Mouse (Mus musculus) right cerebral cortex, adult 2 months (tissue): ENCODE data around the gene Rilpl1.
A peak's percentile ranks its signal among the peaks of the same experiment; 100 is the strongest.
"Not testable (repeated sequence)": the region's sequence is repeated elsewhere in the genome, so short reads cannot be mapped to it uniquely, and the experiment has no call there.

Source experiments
- DNase-seq, 2 experiments: peaks; one replicate each; pipeline ENCODE4 v3.0.0; 2021 to 2022; ENCODE audit warnings: low spot score in 2 of 2

Rilpl1 gene

DNA sequence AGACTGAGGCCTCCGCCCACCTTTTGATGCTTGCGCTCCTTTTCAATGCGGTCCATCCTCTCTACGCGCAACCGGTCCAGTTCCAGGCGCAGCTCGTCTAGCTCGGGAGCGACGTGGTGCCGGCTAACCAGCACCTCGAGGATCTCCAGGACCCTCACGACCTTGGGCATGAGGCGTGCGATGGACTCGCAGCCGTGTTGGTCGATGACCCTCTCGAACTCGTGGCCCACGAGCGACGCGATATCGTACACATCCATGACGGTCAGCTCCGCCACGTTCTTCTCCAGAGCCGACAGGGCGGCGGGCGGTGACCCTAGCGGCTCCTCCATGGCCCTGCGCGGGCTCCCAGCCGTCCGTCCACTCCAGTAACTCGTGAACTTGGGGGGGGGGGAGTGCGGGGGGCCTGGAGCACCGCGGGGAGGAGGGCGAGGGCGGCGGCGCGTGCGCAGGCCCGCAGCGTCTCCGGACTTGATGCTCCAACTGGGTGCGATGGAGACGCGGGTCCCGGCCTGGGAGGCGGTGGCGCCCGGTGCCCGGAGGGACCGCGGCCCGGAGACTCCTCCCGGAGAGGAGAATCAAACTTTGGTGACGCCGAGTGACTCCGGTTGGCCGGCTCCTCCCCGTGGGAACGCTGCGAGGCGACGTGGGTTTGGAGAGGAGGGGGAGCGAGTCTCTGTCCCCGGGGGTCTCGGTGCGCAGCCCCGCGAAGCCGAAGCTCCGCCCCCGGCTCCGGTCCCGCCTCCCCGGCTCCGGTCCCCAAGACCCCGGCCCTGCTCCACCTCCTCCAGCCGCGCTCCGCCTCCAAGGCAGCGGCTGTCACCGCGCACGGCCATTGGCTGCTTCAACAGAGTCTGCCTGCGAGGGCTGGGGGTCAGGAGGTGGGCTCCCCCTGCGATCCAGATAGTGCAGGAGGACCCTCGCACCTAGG lies at the start of gene Rilpl1:
TSS of gene Rilpl1 (minus strand) at position 737 of the 928 bp plus-strand sequence.
- peak; percentile 75 to 76 for DNase-seq

DNA sequence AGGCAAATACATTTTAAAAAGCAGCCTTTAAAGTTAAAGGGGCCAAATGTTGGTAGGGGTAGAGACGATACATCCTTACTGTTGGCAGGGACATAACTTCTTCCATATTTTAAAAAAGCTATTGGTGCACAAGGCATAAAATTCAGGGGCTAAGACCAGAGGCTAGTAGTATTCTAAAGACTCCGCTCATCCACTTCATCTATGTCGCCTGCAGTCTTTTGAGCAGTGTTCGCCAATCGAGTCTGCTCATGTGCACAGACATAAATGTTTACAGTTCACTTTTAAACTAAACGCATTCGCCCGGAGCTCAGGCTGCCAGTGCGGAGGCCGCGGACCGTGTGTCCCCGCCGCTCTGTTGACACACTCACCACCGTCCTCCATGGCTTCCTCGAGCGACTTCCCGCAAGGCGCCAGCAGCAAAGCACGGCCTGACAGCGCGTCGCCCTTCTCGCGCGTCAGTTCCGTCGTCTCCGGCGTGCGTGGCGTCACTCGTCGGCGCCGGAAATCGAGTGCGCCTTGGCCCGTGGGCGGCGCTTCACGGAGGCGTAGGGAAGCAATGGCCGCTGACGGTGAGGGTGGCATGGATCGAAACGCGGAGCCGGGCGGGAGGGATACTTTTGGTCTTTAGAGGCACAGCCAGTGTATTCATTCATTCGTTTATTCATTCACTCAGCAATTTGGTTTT lies 47.6 kb upstream of the Rilpl1 start, which contains the start of the genes Eif2b1 and Gtf2h3:
TSS of gene Eif2b1 (minus strand) at position 499 of the 685 bp plus-strand sequence.
TSS of gene Gtf2h3 (plus strand) at position 508 of the 685 bp plus-strand sequence.
- DNase-seq: peak; percentile 94 to 97

- no peak for DNase-seq
These were observed 44.3 kb upstream of the Rilpl1 start for GRCm38 (mm10) chr5:124575467-124575866.

GRCm38 (mm10) chr5:124571068-124571467 lies 39.9 kb upstream of the Rilpl1 start:
- DNase-seq: peak; percentile 67 to 72

GRCm38 (mm10) chr5:124555145-124555544 lies 24.0 kb upstream of the Rilpl1 start:
- DNase-seq: no peak

GRCm38 (mm10) chr5:124553607-124554006 lies 22.4 kb upstream of the Rilpl1 start:
- DNase-seq: no peak

DNA sequence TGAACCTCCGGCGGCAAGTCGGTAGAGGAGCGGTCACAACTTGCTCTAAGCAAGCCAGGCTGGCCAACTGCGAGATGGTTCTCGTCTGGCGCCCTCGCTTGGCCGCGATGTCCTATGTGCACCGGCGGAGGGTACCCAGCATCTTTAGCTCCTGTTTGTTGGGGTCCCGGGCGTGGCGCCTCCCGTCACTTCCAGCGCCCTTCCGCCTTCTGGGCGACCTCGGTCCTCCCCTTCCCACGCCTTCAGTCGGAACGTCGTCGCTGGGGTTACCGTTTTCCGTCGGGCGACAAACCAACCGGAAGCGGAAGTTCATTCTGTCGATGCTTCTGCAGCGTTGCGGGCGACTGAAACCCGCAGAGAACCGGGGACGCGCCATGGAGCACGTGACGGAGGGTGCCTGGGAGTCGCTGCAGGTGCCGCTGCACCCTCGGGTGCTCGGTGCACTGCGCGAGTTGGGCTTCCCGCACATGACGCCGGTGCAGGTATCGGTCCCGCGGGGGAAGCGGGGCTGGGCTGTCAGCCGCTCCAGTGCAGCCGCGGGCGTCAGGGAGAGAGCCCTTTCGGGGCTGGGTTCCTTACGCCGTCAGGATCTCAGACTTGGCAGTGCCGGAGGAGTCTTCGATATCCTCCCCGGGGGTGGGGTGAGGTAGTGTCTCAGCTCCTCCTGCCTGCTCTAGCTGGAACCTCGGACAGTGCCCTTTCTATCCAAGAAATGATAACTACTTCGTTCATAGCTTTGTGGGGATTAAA lies 21.5 kb upstream of the Rilpl1 start, which contains the start of gene Ddx55:
TSS of gene Ddx55 (plus strand) at position 307 of the 750 bp plus-strand sequence.
- peak; percentile 90 to 94 for DNase-seq

- no peak for DNase-seq
These were observed 20.9 kb upstream of the Rilpl1 start for GRCm38 (mm10) chr5:124552094-124552472.

DNA sequence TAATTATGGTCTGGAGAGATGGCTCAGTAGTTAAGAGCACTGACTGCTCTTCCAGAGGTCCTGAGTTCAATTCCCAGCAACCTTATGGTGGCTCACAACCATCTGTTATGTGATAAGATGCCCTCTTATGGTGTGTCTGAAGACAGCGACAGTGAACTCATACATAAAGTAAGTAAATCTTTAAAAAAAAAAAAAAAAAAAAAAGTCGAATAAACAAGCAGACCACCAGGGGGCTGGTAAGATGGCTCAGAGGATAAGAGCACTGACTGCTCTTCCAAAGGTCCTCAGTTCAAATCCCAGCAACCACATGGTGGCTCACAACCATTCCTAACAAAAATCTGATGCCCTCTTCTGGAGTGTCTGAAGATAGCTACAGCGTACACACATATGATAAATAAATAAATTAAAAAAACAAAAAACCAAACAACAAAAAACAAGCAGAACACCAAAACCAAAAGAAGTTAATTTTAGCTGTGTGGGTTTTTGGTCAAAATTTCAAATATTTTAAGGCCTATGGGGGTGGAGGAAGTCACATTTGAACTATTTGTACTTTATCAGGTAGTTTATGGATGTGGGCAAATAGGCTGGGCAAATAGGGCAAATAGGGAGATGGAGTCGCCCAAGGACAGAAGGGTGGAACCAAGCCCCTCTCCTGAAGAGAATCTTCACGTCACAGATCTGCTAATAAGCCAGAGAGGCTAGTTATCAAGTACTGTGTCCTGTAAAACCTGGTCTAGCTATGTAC lies 20.3 kb upstream of the Rilpl1 start:
- not testable (repeated sequence) for DNase-seq

DNA sequence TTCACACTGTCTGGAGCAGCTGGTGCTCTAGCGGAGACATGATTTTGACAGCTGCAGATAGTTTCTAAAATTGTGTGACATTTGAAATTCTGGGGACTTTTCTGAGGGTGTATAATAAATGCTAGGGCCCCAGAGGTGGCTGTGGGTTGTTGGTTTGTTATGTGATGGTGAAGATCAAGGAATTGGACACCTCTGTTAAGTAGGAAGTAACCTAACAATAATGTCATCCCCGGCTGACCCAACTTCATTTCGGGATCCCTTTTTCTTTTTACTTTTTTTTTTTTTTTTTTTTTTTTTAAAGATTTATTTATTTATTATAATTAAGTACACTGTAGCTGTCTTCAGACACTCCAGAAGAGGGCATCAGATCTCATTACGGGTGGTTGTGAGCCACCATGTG lies 19.5 kb upstream of the Rilpl1 start:
- not testable (repeated sequence) for DNase-seq

- no peak for DNase-seq
These were observed 10.4 kb upstream of the Rilpl1 start for GRCm38 (mm10) chr5:124541602-124541973.

DNA sequence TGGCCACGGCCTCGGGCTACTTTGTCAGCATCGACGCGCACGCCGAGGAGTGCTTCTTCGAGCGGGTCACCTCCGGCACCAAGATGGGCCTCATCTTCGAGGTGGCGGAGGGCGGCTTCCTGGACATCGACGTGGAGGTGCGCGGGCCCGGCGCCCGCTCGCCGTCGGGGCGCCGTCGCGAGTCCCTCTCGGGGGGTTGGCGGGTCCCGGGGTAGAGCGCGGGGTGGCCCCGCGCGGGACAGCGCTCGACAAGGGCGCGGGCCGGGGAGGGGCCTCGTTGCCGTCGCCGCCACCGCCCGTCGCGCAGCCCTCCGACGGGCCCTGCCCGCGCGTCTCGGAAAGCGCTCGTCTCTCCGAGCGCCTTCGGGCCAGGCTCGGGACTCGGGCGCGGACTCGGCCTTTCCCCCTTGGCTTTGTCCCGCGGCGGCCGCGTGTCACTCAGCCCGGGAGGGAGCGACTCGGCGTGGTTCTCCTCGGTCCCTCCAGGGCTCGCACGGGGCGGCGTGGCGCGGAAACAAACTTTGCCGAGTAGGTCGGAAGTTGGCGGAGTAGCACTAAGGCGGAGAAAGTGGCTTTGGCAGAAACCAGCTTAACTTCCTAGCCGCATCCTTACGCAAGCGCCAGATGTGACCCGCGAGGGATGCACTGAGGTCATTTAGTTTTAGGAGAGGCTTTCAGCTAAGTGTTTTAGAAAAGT lies 9.9 kb upstream of the Rilpl1 start:
- DNase-seq: peak in 1 of 2 experiments; percentile 30

DNA sequence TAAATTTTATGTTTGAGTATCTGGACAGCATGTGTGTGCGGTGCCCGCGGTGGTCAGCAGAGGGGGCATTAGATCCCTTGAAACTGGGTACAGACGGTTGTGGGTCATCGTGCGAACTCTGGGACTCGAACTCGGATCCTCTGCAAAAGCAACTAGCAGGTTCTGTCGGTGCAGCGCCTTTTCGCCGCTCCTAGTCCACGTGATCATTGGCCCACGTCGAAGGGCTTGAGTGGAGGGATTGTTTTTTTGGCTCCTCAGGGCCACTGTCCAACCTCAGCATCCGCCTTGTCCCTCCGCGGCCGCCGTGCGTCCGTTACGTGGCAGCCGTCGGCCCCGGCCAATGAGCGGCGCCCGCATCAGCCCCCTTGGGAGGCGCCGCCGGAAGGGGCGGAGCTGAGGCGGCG lies 9.2 kb upstream of the Rilpl1 start, which contains the start of gene Tmed2:
TSS of gene Tmed2 (plus strand) at position 313 of the 404 bp plus-strand sequence.
- peak; percentile 96 to 98 for DNase-seq

GRCm38 (mm10) chr5:124539905-124540304 lies 8.7 kb upstream of the Rilpl1 start:
- DNase-seq: no peak

GRCm38 (mm10) chr5:124538813-124539792 lies 7.9 kb upstream of the Rilpl1 start:
- peak; percentile 55 to 81 for DNase-seq

GRCm38 (mm10) chr5:124536776-124537175 lies 5.6 kb upstream of the Rilpl1 start:
- peak; percentile 43 to 52 for DNase-seq

DNA sequence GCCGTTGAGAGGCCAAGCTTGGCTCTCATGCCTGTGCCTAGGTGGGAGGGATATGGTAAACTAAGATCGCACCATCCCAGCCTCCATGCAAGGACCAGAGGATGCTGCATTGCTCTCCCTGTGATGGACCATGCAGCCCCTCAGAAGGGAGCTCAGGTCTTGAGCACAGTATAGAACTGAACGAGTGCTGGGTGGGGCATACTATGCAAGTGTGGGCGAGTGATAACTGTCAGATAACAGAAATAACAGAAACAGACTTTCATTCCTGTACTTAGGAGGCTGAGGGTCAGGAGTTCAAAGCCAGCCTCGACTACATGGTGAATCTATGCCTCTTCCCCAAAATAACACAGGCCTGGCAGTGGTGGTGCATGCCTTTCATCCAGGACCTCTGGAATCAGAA lies 3.8 kb upstream of the Rilpl1 start:
- no peak for DNase-seq

- no peak for DNase-seq
These were observed 1.3 kb upstream of the Rilpl1 start for GRCm38 (mm10) chr5:124532451-124532850.

DNA sequence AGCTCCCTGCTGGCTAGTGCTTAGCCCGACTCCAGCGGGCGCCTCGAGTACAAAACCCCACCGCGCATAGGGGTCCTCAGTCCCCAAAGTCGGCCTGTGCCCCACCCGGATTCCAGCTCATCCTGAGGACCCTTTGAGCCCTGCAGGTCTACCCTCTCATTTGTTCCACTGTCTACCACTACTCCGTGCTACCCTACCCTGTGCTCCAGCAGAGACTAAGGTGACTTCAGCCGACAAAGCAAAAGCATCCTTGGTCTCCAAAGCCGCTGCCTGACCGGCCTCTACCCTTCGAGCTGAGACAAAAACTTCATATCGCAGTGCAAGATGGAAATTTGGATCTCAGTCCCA lies 366 bp upstream of the Rilpl1 start:
- DNase-seq: no peak
